Mouse (Mus musculus) forebrain, embryonic 15.5 days (tissue): ENCODE results near the gene Sf3a2. TPM values are rescaled to one million over a fixed set of nuclear protein-coding genes. Genes with fewer than 3 reads are reported as not detected.

Experiments used
- ATAC-seq: fragments of 200-750 bp; cut with Nextera tagmentation; replicated peaks from 2 replicates; pipeline ENCODE4 v1.8.0; 2017; ENCODE audit warnings: mild to moderate bottlenecking, moderate TSS enrichment, moderate library complexity
- H3K27ac ChIP-seq: fragments of 300-500 bp; sonication (generic); replicated peaks from 2 replicates; pipeline ENCODE4 v1.5.1; 2015; ENCODE audit warnings: mild to moderate bottlenecking, inconsistent platforms
- H3K27me3 ChIP-seq: fragments of 300-500 bp; sonication (generic); 2 replicates; pipeline ENCODE4 v1.6.1; 2015; ENCODE audit warnings: inconsistent platforms
- H3K36me3 ChIP-seq: fragments of 300-500 bp; sonication (generic); 2 replicates; pipeline ENCODE4 v1.6.1; 2015; ENCODE audit warnings: mild to moderate bottlenecking, inconsistent platforms
- H3K4me1 ChIP-seq: fragments of 300-500 bp; sonication (generic); 2 replicates; pipeline ENCODE4 v1.6.1; 2015; ENCODE audit warnings: inconsistent platforms
- H3K4me2 ChIP-seq: fragments of 300-500 bp; sonication (generic); replicated peaks from 2 replicates; pipeline ENCODE4 v1.6.1; 2015; ENCODE audit warnings: mild to moderate bottlenecking, inconsistent platforms
- H3K4me3 ChIP-seq: fragments of 300-500 bp; sonication (generic); 2 replicates; pipeline ENCODE4 v1.5.1; 2015; ENCODE audit warnings: mild to moderate bottlenecking, inconsistent platforms
- H3K9ac ChIP-seq: fragments of 300-500 bp; sonication (generic); replicated peaks from 2 replicates; pipeline ENCODE4 v1.6.1; 2015; ENCODE audit warnings: mild to moderate bottlenecking, inconsistent platforms
- H3K9me3 ChIP-seq: fragments of 300-500 bp; sonication (generic); 2 replicates; pipeline ENCODE4 v1.6.1; 2016; ENCODE audit warnings: inconsistent platforms
- WGBS: fragments of 180-500 bp; shearing (Covaris S2); methylation state at CpG from one replicate; pipeline ENCODE4 v1.1.7; 2015; ENCODE audit warnings: mixed read lengths; 5-methylcytosine and 5-hydroxymethylcytosine counted together
- polyA plus RNA-seq: library from polyadenylated mRNA; unstranded; fragments of >200 nt; fragmentation: Nextera tagmentation; extraction: Ambion mirVana; gene quantifications from 2 replicates; pipeline ENCODE4 v1.2.1, GENCODE M21; 2015

Gene Sf3a2
- polyA plus RNA-seq, 1 experiment from 2014 or later = 60.2 TPM

DNA sequence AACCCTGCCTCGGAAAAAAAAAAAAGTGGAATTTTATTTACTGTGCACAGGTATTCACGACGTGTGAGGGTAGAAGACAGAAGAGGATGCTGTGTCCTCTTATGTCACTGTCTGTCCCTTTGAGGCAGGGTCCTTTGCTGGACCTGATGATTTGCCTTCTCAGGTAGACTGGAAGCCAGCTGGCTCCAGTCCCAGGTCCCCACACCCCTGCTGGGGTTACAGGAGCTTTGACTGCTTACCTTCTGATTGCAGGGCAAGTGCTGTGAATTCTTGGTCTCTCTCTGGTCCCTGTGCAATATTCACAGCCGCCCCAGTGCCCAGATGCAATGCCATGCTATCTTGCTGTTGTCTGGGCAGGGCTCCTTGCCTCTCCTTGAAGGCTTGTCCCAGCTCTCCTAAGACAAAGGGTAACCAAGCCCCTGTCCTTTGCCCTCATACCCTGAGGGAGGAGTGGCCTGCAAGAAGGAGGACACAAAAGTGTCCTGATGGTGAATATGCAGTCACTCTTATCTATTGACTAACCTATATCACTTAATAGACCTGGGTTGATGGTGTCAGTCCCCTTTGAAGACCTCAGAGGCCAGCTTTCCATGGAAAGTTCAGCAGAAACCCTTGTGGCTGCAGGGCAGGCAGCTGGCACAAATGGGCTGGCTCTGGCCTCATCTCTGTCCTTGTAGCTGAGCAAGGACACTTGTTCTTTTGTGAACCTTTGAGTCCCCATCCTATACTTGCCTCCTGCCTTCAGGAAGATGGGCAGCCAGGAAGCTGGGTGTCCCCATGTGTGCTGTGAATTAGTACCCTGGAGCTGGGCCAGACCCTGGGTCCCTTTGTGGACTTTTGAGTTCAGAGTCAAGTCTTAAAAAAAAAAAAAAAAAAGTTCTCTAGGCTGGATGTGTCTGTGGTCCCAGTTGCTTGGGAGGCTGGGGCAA, 37.1 kb upstream of the Sf3a2 start:
- no peak overlapping the region for H3K27ac ChIP-seq
- WGBS = 92% methylated on average over 4 of the region's 4 CpGs
- peaks cover 3% of the 10 kb centered on the region; the same call in 1 of the 2 replicates for H3K36me3 ChIP-seq
- no peak for ATAC-seq
- no peak overlapping the region for H3K9ac ChIP-seq
- H3K9me3 ChIP-seq = no peaks in the 10 kb centered on the region
- H3K4me2 ChIP-seq = no peak overlapping the region
- H3K4me1 ChIP-seq = peaks cover 48% of the 10 kb centered on the region
- no peaks in the 10 kb centered on the region for H3K27me3 ChIP-seq
- no peak overlapping the region for H3K4me3 ChIP-seq

GRCm38 (mm10) chr10:80761821-80762220, 36.2 kb upstream of the Sf3a2 start:
- Histone ChIP-seq H3K27ac (no peak overlapping the region), H3K4me2 (no peak overlapping the region), H3K27me3 (no peaks in the 10 kb centered on the region), H3K4me3 (no peak overlapping the region), H3K9ac (no peak overlapping the region), H3K36me3 (peaks cover 13% of the 10 kb centered on the region), H3K4me1 (peaks cover 39% of the 10 kb centered on the region), H3K9me3 (no peaks in the 10 kb centered on the region)
- ATAC-seq = no peak
- WGBS = 84% methylated on average over 3 of the region's 3 CpGs

DNA sequence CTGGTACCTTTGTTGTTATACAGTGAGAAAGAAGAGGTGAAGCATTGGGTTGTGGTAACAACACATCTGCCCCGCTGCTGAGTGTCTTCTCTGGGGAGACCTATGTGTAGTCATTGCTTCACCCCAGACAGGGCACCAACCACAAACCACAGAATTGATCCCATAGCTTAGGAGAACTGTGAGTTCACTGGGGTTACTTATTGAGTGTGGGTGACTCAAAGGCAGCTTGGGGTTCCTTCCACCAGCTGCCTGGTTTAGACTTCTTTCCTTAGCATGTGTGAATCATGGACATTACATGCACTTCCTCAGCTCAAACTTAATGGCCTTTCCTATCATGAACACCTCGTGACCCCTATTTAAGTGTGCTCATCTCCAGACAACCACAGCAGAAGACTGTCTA, 34.5 kb upstream of the Sf3a2 start:
- WGBS = 92% methylated on average over 2 of the region's 2 CpGs

DNA sequence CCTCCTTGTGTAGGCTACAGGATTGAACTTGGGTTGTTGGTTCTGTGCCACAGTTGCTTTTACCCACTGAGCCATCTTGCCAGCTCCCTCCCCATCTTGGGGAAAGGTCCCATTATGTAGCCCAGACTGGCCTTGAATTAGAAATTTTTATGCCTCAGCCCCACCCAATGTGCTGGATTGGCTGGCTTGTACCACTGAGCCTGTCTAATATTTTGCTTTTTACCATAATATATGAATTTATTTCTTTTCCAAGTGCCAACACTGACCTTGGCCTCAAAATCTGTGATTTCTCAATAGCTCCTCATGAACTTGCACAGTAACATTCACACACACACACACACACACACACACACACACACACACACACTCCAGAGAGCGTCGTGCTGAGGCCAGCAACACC, 32.3 kb upstream of the Sf3a2 start:
- ATAC-seq = no peak
- 88% methylated on average over 2 of the region's 2 CpGs for WGBS
- Histone ChIP-seq H3K4me1 (peaks cover 6% of the 10 kb centered on the region), H3K4me2 (no peak overlapping the region), H3K9ac (no peak overlapping the region), H3K36me3 (peaks cover 47% of the 10 kb centered on the region), H3K9me3 (no peaks in the 10 kb centered on the region), H3K27ac (no peak overlapping the region), H3K4me3 (no peak overlapping the region), H3K27me3 (no peaks in the 10 kb centered on the region)

More for the DNA sequence above, 34.5 kb upstream of the Sf3a2 start:
- no peak overlapping the region for H3K9ac ChIP-seq
- H3K4me3 ChIP-seq = no peak overlapping the region
- no peak overlapping the region for H3K27ac ChIP-seq
- H3K4me1 ChIP-seq = peaks cover 23% of the 10 kb centered on the region
- no peak for ATAC-seq
- peaks cover 27% of the 10 kb centered on the region for H3K36me3 ChIP-seq
- no peaks in the 10 kb centered on the region for H3K27me3 ChIP-seq
- no peaks in the 10 kb centered on the region for H3K9me3 ChIP-seq
- H3K4me2 ChIP-seq = no peak overlapping the region

DNA sequence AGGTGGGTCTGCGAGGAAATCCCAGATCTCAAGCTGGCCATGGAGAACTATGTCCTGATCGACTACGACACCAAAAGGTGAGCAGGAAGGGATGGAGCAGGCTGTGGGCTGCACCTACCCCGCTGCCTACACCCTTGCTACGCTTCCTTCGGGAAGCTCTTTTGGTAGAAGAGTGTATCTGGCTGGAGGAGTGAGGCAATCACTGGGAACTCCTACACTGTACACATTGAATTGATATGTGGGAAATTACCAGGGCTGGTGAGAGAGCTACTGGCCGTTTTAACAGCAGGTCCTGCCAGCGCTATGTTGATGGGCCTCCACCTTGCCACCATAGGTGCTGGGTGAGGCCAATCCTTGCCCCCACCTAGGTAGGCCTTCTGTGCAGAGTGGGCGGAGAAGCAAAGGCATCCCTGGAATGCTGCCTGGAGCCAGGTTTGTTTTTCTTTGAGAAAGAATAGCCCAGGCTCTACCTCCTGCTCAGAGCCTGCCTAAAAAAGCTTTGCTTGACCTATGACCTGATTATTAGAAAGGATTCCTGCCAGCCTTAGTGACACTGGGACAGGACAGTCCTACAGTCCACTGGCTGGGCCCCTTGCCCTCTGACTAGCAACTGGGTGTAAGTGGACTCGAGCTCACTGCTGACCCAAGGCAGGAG, 31.7 kb upstream of the Sf3a2 start:
- Histone ChIP-seq H3K9ac (no peak overlapping the region), H3K36me3 (peaks cover 52% of the 10 kb centered on the region), H3K4me3 (no peak overlapping the region), H3K9me3 (no peaks in the 10 kb centered on the region), H3K4me1 (0 out of 2 replicates have a peak, but pooled peaks cover 2% of the 10 kb centered on the region), H3K27ac (no peak overlapping the region), H3K4me2 (no peak overlapping the region), H3K27me3 (no peaks in the 10 kb centered on the region)
- no peak for ATAC-seq
- 89% methylated on average over 10 of the region's 10 CpGs for WGBS

GRCm38 (mm10) chr10:80768365-80768764, 29.6 kb upstream of the Sf3a2 start:
- Histone ChIP-seq H3K36me3 (peaks cover 73% of the 10 kb centered on the region), H3K9me3 (no peaks in the 10 kb centered on the region), H3K27ac (no peak overlapping the region), H3K4me1 (no peaks in the 10 kb centered on the region), H3K27me3 (no peaks in the 10 kb centered on the region), H3K4me3 (no peak overlapping the region), H3K9ac (no peak overlapping the region), H3K4me2 (no peak overlapping the region)
- 94% methylated on average over 6 of the region's 6 CpGs for WGBS
- no peak for ATAC-seq

DNA sequence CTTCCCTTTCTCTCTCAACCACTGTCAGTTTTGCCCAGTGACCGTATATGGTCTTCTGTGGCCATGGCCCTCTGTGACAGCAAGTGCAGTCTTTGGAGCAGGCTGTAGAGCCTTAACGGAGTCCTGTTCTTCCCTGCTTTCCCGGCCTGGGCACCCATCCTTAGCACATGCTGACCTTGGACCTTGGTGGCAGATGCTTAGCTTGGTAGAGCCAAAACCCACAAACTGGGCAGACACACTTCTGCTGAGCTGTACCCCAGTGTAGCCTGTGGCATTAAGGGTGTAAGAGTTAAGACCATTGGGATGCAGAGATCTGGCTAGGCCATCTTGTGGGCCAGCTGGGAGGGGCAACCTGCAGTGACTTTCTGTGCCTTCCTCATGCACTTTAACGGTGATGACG, 24.2 kb upstream of the Sf3a2 start:
- no peak for ATAC-seq
- Histone ChIP-seq H3K27me3 (no peaks in the 10 kb centered on the region), H3K36me3 (peaks cover 88% of the 10 kb centered on the region), H3K4me3 (no peak overlapping the region), H3K4me1 (peaks cover 10% of the 10 kb centered on the region), H3K4me2 (no peak overlapping the region), H3K27ac (peak overlapping the region; percentile 63; the same call in 1 of the 2 replicates), H3K9me3 (no peaks in the 10 kb centered on the region), H3K9ac (no peak overlapping the region)
- 85% methylated on average over 5 of the region's 5 CpGs for WGBS

DNA sequence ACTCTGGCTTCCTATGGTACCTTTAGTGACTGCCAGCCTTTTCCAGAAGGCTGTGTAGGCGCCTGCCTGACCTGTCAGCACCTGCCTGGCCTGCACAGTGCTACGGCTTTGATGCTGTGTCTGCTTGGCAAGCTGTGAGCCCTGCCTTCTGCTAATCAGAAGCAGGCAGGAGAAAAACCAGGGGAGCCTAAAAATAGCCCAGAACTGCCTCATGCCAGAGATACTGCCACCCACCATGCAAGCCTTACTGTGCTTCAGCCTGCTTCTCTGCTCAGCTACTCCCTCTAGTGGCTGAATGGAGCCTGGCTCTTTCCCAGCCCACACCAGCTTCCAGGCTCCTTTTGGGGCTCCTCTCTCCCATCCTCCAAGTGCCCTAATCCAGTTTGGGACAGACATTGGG, 23.4 kb upstream of the Sf3a2 start:
- WGBS = 67% methylated on average over 2 of the region's 2 CpGs
- 0 out of 2 replicates have a peak overlapping the region, but pooled peaks have one; percentile 25 for H3K9ac ChIP-seq
- peak; percentile 71 for ATAC-seq

GRCm38 (mm10) chr10:80774981-80775380, 23.0 kb upstream of the Sf3a2 start:
- peak overlapping the region; percentile 63; the same call in 1 of the 2 replicates for H3K27ac ChIP-seq
- 92% methylated on average over 4 of the region's 4 CpGs for WGBS
- peaks cover 90% of the 10 kb centered on the region for H3K36me3 ChIP-seq
- no peaks in the 10 kb centered on the region for H3K9me3 ChIP-seq
- no peak overlapping the region for H3K4me2 ChIP-seq
- H3K4me1 ChIP-seq = peaks cover 10% of the 10 kb centered on the region
- no peak; the same call in none of the 2 replicates for ATAC-seq
- H3K9ac ChIP-seq = no peak overlapping the region
- H3K4me3 ChIP-seq = no peak overlapping the region
- H3K27me3 ChIP-seq = no peaks in the 10 kb centered on the region

More for the DNA sequence above, 23.4 kb upstream of the Sf3a2 start:
- H3K27me3 ChIP-seq = no peaks in the 10 kb centered on the region
- no peaks in the 10 kb centered on the region for H3K9me3 ChIP-seq
- H3K36me3 ChIP-seq = peaks cover 90% of the 10 kb centered on the region
- no peak overlapping the region for H3K4me2 ChIP-seq
- no peak overlapping the region for H3K4me3 ChIP-seq
- peak overlapping the region; percentile 63 for H3K27ac ChIP-seq
- peaks cover 10% of the 10 kb centered on the region for H3K4me1 ChIP-seq

DNA sequence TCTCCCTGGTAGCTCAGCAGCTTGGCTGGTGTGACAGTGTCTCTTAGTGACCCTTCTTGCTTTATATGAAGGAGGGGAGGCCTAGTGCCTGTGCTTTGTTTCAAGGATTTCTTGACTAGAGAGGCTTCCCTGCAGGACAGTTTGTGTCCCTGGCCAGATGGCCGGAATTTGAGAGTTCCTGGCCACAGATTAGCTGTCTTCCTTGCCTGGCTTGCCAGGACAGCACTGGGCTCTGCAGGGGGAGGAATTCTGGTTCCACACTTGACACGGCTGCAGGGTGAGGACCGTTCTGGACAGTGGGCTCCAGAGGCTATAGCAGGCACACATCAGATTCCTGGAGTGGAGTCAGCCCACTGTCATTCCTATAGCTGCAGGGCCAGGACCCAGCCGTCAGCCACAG, 22.3 kb upstream of the Sf3a2 start:
- no peaks in the 10 kb centered on the region for H3K9me3 ChIP-seq
- H3K9ac ChIP-seq = no peak overlapping the region
- H3K27me3 ChIP-seq = no peaks in the 10 kb centered on the region
- H3K4me3 ChIP-seq = no peak overlapping the region
- H3K4me2 ChIP-seq = no peak overlapping the region
- WGBS = 86% methylated on average over 4 of the region's 4 CpGs
- peaks cover 89% of the 10 kb centered on the region for H3K36me3 ChIP-seq
- no peak for ATAC-seq
- H3K4me1 ChIP-seq = peaks cover 10% of the 10 kb centered on the region
- H3K27ac ChIP-seq = no peak overlapping the region

DNA sequence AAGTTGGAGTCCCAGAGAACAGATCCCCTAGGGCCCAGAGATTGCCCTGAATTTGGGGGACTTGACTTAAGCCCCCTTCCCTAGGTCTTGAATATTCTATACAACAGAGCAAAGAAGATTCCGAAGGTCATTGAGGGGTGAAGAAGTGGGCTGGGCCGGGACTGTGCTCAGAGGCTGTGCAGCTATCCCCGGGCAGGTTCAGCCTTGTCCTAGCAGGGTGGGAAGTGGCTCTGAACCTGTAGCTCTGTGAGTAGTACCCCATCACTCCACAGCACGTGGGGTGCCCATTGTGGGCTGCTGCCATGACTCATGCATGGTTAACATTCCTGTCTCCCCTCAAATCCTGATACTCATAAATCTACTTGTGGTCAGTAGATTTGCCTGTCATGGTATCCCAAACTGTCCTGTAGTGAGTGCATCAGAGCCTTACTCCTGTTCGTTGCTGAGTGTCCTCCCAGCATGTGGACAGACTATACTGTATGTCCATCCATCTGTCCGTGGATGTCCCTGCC, 21.6 kb upstream of the Sf3a2 start:
- Histone ChIP-seq H3K4me1 (peaks cover 10% of the 10 kb centered on the region), H3K9ac (no peak overlapping the region), H3K36me3 (peaks cover 88% of the 10 kb centered on the region), H3K27me3 (no peaks in the 10 kb centered on the region), H3K4me2 (no peak overlapping the region), H3K27ac (no peak overlapping the region), H3K4me3 (no peak overlapping the region), H3K9me3 (no peaks in the 10 kb centered on the region)
- 85% methylated on average over 6 of the region's 6 CpGs for WGBS
- no peak for ATAC-seq

DNA sequence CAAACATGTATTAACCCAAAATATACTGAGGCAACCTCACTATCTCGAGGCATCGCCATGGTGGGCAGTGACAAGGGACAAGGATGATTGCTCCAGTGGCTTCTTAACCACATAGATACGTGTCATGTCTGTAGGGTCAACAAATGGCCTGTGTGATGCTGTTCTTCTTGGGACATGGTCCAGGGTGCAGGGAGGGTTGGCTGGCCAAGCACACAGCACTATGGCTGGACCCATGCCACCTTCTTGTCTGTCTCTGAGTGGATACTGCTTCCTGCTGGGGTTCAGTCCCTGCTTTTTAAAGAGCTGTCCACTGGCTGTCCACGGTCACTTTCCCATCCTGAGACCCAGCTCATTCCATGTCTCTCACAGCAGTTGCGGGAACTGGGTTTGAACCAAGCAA, 20.9 kb upstream of the Sf3a2 start:
- no peak for ATAC-seq
- no peak overlapping the region for H3K4me3 ChIP-seq
- no peak overlapping the region for H3K27ac ChIP-seq
- no peaks in the 10 kb centered on the region for H3K9me3 ChIP-seq
- no peak overlapping the region for H3K9ac ChIP-seq
- WGBS = 93% methylated on average over 5 of the region's 5 CpGs
- no peaks in the 10 kb centered on the region for H3K27me3 ChIP-seq
- H3K36me3 ChIP-seq = peaks cover 88% of the 10 kb centered on the region
- peaks cover 10% of the 10 kb centered on the region for H3K4me1 ChIP-seq
- H3K4me2 ChIP-seq = no peak overlapping the region
